Mouse (Mus musculus) E14TG2a.4 (cell line): ENCODE data around the gene Gramd1b.

Source experiments
- H3K27me3 ChIP-seq: 2 replicates; pipeline ENCODE4 v1.6.1; 2014; ENCODE audit warnings: low read length, control low read depth; ENCODE audit not compliant: insufficient read depth
- H3K36me3 ChIP-seq: 2 replicates; pipeline ENCODE4 v1.6.1; 2014; ENCODE audit warnings: low read length, control low read depth; ENCODE audit not compliant: insufficient read depth
- H3K4me1 ChIP-seq: replicated peaks from 2 replicates; pipeline ENCODE4 v1.6.1; 2014; ENCODE audit warnings: low read depth, low read length, control low read depth
- H3K4me3 ChIP-seq: replicated peaks from 2 replicates; pipeline ENCODE4 v1.5.1; 2014; ENCODE audit warnings: mild to moderate bottlenecking, low read length
- H3K9me3 ChIP-seq: 2 replicates; pipeline ENCODE4 v1.6.1; 2014; ENCODE audit warnings: low read length, control low read depth
- CTCF ChIP-seq: conservative IDR thresholded peaks from 2 replicates; pipeline ENCODE4 v1.5.1; 2014; ENCODE audit warnings: low read length
- NANOG ChIP-seq: IDR thresholded peaks from 2 replicates; pipeline ENCODE4 v1.6.1; 2014; ENCODE audit warnings: borderline replicate concordance, low read length, mixed read lengths
- POU5F1 ChIP-seq: IDR thresholded peaks from 2 replicates; pipeline ENCODE4 v1.6.1; 2014; ENCODE audit warnings: low read length, borderline replicate concordance

The Gramd1b gene

GRCm38 (mm10) chr9:40330609-40331382, 200.4 kb downstream of the Gramd1b start:
- Histone ChIP-seq H3K27me3 (no peaks in the 10 kb centered on the region), H3K9me3 (peaks cover 5% of the 10 kb centered on the region; the same call in 1 of the 2 replicates), H3K36me3 (peaks cover 34% of the 10 kb centered on the region), H3K4me1 (peaks cover 60% of the 10 kb centered on the region), H3K4me3 (peak overlapping the region; percentile 80; the same call in 1 of the 2 replicates)
- TF ChIP-seq CTCF (peak; percentile 96), POU5F1 (no peak), NANOG (no peak)

- H3K36me3 ChIP-seq, result peaks cover 45% of the 10 kb centered on the region
- no peaks in the 10 kb centered on the region for H3K27me3 ChIP-seq
- TF ChIP-seq CTCF (no peak), NANOG (no peak), POU5F1 (no peak)
- H3K9me3 ChIP-seq, result peaks cover 5% of the 10 kb centered on the region; the same call in 1 of the 2 replicates
- no peak overlapping the region for H3K4me3 ChIP-seq
- H3K4me1 ChIP-seq, result peaks cover 45% of the 10 kb centered on the region
Measured at GRCm38 (mm10) chr9:40326260-40326915, 204.8 kb downstream of the Gramd1b start.

- H3K4me3 ChIP-seq, result no peak overlapping the region
- peaks cover 56% of the 10 kb centered on the region for H3K36me3 ChIP-seq
- no peak for TF ChIP-seq NANOG
- TF ChIP-seq POU5F1, result no peak
- TF ChIP-seq CTCF, result no peak
- peaks cover 5% of the 10 kb centered on the region; the same call in 1 of the 2 replicates for H3K9me3 ChIP-seq
- H3K4me1 ChIP-seq, result peaks cover 45% of the 10 kb centered on the region
- no peaks in the 10 kb centered on the region for H3K27me3 ChIP-seq
Measured at GRCm38 (mm10) chr9:40324826-40325225, 206.4 kb downstream of the Gramd1b start.

- TF ChIP-seq CTCF (no peak), NANOG (no peak), POU5F1 (no peak)
Measured at GRCm38 (mm10) chr9:40324232-40324792, 206.9 kb downstream of the Gramd1b start.

GRCm38 (mm10) chr9:40323773-40324172, 207.4 kb downstream of the Gramd1b start:
- H3K27me3 ChIP-seq, result no peaks in the 10 kb centered on the region
- TF ChIP-seq NANOG, result no peak
- no peak for TF ChIP-seq CTCF
- H3K4me3 ChIP-seq, result no peak overlapping the region
- peaks cover 54% of the 10 kb centered on the region for H3K36me3 ChIP-seq
- H3K4me1 ChIP-seq, result peaks cover 46% of the 10 kb centered on the region
- H3K9me3 ChIP-seq, result peaks cover 5% of the 10 kb centered on the region; the same call in 1 of the 2 replicates

More at GRCm38 (mm10) chr9:40324232-40324792, 206.9 kb downstream of the Gramd1b start:
- Histone ChIP-seq H3K4me3 (no peak overlapping the region), H3K9me3 (peaks cover 5% of the 10 kb centered on the region; the same call in 1 of the 2 replicates), H3K36me3 (peaks cover 56% of the 10 kb centered on the region), H3K4me1 (peaks cover 46% of the 10 kb centered on the region), H3K27me3 (no peaks in the 10 kb centered on the region)

- Histone ChIP-seq H3K4me1 (peaks cover 46% of the 10 kb centered on the region), H3K36me3 (peaks cover 48% of the 10 kb centered on the region), H3K9me3 (peaks cover 5% of the 10 kb centered on the region; the same call in 1 of the 2 replicates), H3K27me3 (no peaks in the 10 kb centered on the region), H3K4me3 (no peak overlapping the region)
- TF ChIP-seq POU5F1 (no peak), NANOG (no peak), CTCF (no peak)
Measured at GRCm38 (mm10) chr9:40323171-40323570, 208.0 kb downstream of the Gramd1b start.

- Histone ChIP-seq H3K36me3 (peaks cover 44% of the 10 kb centered on the region), H3K4me3 (no peak overlapping the region), H3K4me1 (peaks cover 46% of the 10 kb centered on the region), H3K9me3 (peaks cover 5% of the 10 kb centered on the region; the same call in 1 of the 2 replicates), H3K27me3 (no peaks in the 10 kb centered on the region)
- TF ChIP-seq CTCF (no peak), NANOG (peak; percentile 57; the same call in 1 of the 2 replicates)
Measured at GRCm38 (mm10) chr9:40322372-40322771, 208.8 kb downstream of the Gramd1b start.

GRCm38 (mm10) chr9:40321668-40322003, 209.5 kb downstream of the Gramd1b start:
- H3K27me3 ChIP-seq, result no peaks in the 10 kb centered on the region
- no peak overlapping the region for H3K4me3 ChIP-seq
- TF ChIP-seq CTCF (no peak), NANOG (no peak), POU5F1 (no peak)
- H3K4me1 ChIP-seq, result peaks cover 46% of the 10 kb centered on the region
- H3K9me3 ChIP-seq, result peaks cover 4% of the 10 kb centered on the region; the same call in 1 of the 2 replicates
- H3K36me3 ChIP-seq, result peaks cover 47% of the 10 kb centered on the region
